Mouse (Mus musculus) limb, embryonic 14.5 days (tissue): ENCODE results near the gene Lrrk1. TPM values are rescaled to one million over a fixed set of nuclear protein-coding genes. Genes with fewer than 3 reads are reported as not detected.
A peak's percentile ranks its signal among the peaks of the same experiment; 100 is the strongest.

ENCODE experiments used
- ATAC-seq: fragments of 200-750 bp; cut with Nextera tagmentation; 2 replicates; pipeline ENCODE4 v1.8.0; 2017; ENCODE audit warnings: low read depth, moderate number of reproducible peaks, moderate TSS enrichment; ENCODE audit not compliant: low FRiP score
- DNase-seq: peaks from one replicate; pipeline ENCODE4 v3.0.0-alpha.2; 2015; ENCODE audit warnings: low spot score
- H3K27ac ChIP-seq: fragments of 300-500 bp; sonication (generic); replicated peaks from 2 replicates; pipeline ENCODE4 v1.5.1; 2014; ENCODE audit warnings: low read depth, mild to moderate bottlenecking, low read length, moderate library complexity, mixed read lengths
- H3K27me3 ChIP-seq: fragments of 300-500 bp; sonication (generic); 2 replicates; pipeline ENCODE4 v1.6.1; 2014; ENCODE audit warnings: low read length, mixed read lengths; ENCODE audit not compliant: control insufficient read depth, insufficient read depth
- H3K36me3 ChIP-seq: fragments of 300-500 bp; sonication (generic); 2 replicates; pipeline ENCODE4 v1.6.1; 2014; ENCODE audit warnings: mild to moderate bottlenecking, low read length, moderate library complexity, mixed read lengths; ENCODE audit not compliant: control insufficient read depth, insufficient read depth
- H3K4me1 ChIP-seq: fragments of 300-500 bp; sonication (generic); 2 replicates; pipeline ENCODE4 v1.6.1; 2014; ENCODE audit warnings: antibody characterized with exemption, low read length, mixed read lengths; ENCODE audit not compliant: control insufficient read depth, insufficient read depth
- H3K4me2 ChIP-seq: fragments of 300-500 bp; sonication (generic); replicated peaks from 2 replicates; pipeline ENCODE4 v1.6.1; 2014; ENCODE audit warnings: low read depth, mild to moderate bottlenecking, low read length, moderate library complexity; ENCODE audit not compliant: severe bottlenecking
- H3K4me3 ChIP-seq: fragments of 300-500 bp; sonication (generic); replicated peaks from 2 replicates; pipeline ENCODE4 v1.5.1; 2014; ENCODE audit warnings: low read length
- H3K9ac ChIP-seq: fragments of 300-500 bp; sonication (generic); 2 replicates; pipeline ENCODE4 v1.6.1; 2014; ENCODE audit warnings: mild to moderate bottlenecking, low read depth, low read length, moderate library complexity; ENCODE audit not compliant: severe bottlenecking
- H3K9me3 ChIP-seq: fragments of 300-500 bp; sonication (generic); 2 replicates; pipeline ENCODE4 v1.6.1; 2016; ENCODE audit warnings: low read length; ENCODE audit not compliant: control insufficient read depth
- POLR2A ChIP-seq: fragments of 200-500 bp; IDR thresholded peaks from 2 replicates; pipeline ENCODE4 v1.8.0; 2012; ENCODE audit warnings: inconsistent platforms, mild to moderate bottlenecking, moderate library complexity, borderline replicate concordance; ENCODE audit not compliant: insufficient read depth, insufficient read length; ENCODE audit errors: extremely low read depth
- WGBS: fragments of 180-500 bp; shearing (Covaris S2); extraction: QIAGEN DNeasy Blood & Tissue Kit; methylation state at CpG from one replicate; pipeline ENCODE4 v1.1.7; 2014; 5-methylcytosine and 5-hydroxymethylcytosine counted together
- polyA plus RNA-seq, 2 experiments: library from polyadenylated mRNA; depleted of rRNA in 1 of 2; stranded (reverse) in 1 of 2; unstranded in 1 of 2; fragments of >200 nt; fragmentation: Nextera tagmentation in 1 of 2; extraction: Ambion mirVana in 1 of 2; gene quantifications; 2 replicates each; pipeline versions ENCODE4 v1.2.1 to v1.2.3; 2012 to 2014

Gene Lrrk1
- polyA plus RNA-seq, 2 experiments: 13.1 to 16.1 TPM

GRCm38 (mm10) chr7:66369934-66370445, 18.2 kb downstream of the Lrrk1 start:
- Histone ChIP-seq H3K4me2 (no peak overlapping the region), H3K36me3 (no peaks in the 10 kb centered on the region), H3K27ac (peak overlapping the region; percentile 38; the same call in 1 of the 2 replicates), H3K4me1 (peaks cover 11% of the 10 kb centered on the region), H3K9me3 (no peaks in the 10 kb centered on the region), H3K4me3 (no peak overlapping the region), H3K27me3 (no peaks in the 10 kb centered on the region), H3K9ac (no peak overlapping the region)
- no peak for TF ChIP-seq POLR2A
- 39% methylated on average over 5 of the region's 5 CpGs for WGBS
- DNase-seq: no peak
- no peak for ATAC-seq

- H3K27ac ChIP-seq: 0 out of 2 replicates have a peak overlapping the region, but pooled peaks have one; percentile 11
- TF ChIP-seq POLR2A: no peak
- DNase-seq (no peak), ATAC-seq (no peak)
- H3K9me3 ChIP-seq: no peaks in the 10 kb centered on the region
- H3K27me3 ChIP-seq: no peaks in the 10 kb centered on the region
- peaks cover 11% of the 10 kb centered on the region for H3K4me1 ChIP-seq
- H3K9ac ChIP-seq: no peak overlapping the region
- no peak overlapping the region for H3K4me3 ChIP-seq
- H3K4me2 ChIP-seq: no peak overlapping the region
- no peaks in the 10 kb centered on the region for H3K36me3 ChIP-seq
- 69% methylated on average over 5 of the region's 5 CpGs for WGBS
Observed at GRCm38 (mm10) chr7:66369071-66369933, 18.8 kb downstream of the Lrrk1 start.

GRCm38 (mm10) chr7:66365904-66366303, 22.2 kb downstream of the Lrrk1 start, which contains the start of gene Gm10974:
Gm10974 (plus strand) TSS chr7:66365905.
- DNase-seq: peak; percentile 38
- 42% methylated on average over 2 of the region's 2 CpGs for WGBS
- Histone ChIP-seq H3K9ac (no peak within 1 kb of the TSS), H3K27ac (no peak within 1 kb of the TSS), H3K9me3 (no peaks in the 10 kb centered on the region), H3K36me3 (no peaks in the 10 kb centered on the region), H3K4me1 (peaks cover 11% of the 10 kb centered on the region), H3K4me2 (no peak within 1 kb of the TSS), H3K4me3 (no peak within 1 kb of the TSS), H3K27me3 (no peaks in the 10 kb centered on the region)
- ATAC-seq: no peak
- no peak for TF ChIP-seq POLR2A

- no peak overlapping the region for H3K4me2 ChIP-seq
- no peak overlapping the region for H3K9ac ChIP-seq
- H3K27ac ChIP-seq: no peak overlapping the region
- H3K4me3 ChIP-seq: no peak overlapping the region
- H3K4me1 ChIP-seq: peaks cover 11% of the 10 kb centered on the region
- no peaks in the 10 kb centered on the region; the same call in 1 of the 2 replicates for H3K9me3 ChIP-seq
- ATAC-seq: no peak
- no peaks in the 10 kb centered on the region for H3K36me3 ChIP-seq
- WGBS: 75% methylated on average over 2 of the region's 2 CpGs
- no peak for DNase-seq
- no peaks in the 10 kb centered on the region for H3K27me3 ChIP-seq
- TF ChIP-seq POLR2A: no peak
Observed at GRCm38 (mm10) chr7:66365411-66365810, 22.7 kb downstream of the Lrrk1 start.

GRCm38 (mm10) chr7:66364491-66364890, 23.7 kb downstream of the Lrrk1 start:
- ATAC-seq: no peak
- H3K27me3 ChIP-seq: no peaks in the 10 kb centered on the region
- H3K27ac ChIP-seq: no peak overlapping the region
- no peak for DNase-seq
- H3K4me2 ChIP-seq: no peak overlapping the region
- TF ChIP-seq POLR2A: no peak
- 0 out of 2 replicates have a peak, but pooled peaks cover 3% of the 10 kb centered on the region for H3K4me1 ChIP-seq
- no peaks in the 10 kb centered on the region for H3K36me3 ChIP-seq
- 97% methylated on average over 11 of the region's 11 CpGs for WGBS
- peaks cover 2% of the 10 kb centered on the region; the same call in 1 of the 2 replicates for H3K9me3 ChIP-seq
- no peak overlapping the region for H3K4me3 ChIP-seq
- no peak overlapping the region for H3K9ac ChIP-seq
